Mouse (Mus musculus) ovary, adult 18-20 months (tissue): ENCODE data around the gene Pla1a.
"Not testable (repeated sequence)": the region's sequence is repeated elsewhere in the genome, so short reads cannot be mapped to it uniquely, and the experiment has no call there.

Source experiments
- DNase-seq: peaks from one replicate; pipeline ENCODE4 v3.0.0; 2022; ENCODE audit warnings: low spot score, mixed read lengths

Pla1a gene

DNA sequence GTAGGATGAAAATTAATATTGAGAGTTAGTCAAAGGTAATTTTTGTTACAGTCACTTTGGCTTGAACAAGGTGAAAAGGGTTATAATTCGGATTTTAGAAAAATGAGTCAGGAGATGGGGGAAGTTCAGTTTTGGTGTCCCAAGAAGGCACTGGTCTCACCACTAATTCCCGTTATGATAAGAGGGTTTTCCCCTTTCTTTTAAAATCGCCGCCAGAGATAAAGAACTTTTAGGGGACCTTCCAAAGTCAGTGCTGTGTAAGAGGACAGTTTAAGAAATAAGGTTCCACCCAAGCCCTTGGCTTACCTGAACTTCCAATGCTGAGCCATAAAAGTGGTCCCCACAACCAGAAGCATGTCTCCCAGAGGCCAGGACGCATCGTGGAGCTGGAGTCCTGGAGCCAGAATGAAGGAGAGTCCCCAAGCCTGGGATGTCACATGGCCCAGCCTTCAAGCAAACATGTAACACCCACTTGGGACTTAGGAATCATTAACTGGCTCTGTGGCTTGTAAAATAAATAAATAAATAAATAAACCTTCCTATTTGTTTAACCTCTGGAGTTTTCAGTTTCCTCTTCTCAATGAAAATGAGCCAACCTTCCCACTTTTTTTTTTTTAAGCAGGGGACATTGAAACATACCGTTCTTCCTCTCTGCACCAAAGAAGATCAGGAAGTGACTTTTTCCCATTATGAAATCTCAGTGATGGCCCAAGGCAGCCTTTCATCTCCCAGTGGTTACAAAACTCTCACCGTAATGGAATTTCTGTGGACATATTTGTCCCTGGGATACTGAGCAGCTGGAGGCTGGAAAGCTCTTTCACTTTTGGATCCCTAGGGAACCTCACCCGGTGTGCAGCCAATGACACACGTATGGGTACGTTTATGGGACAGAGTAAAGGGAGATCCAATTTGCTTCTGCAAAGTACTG, at the start of gene Pla1a:
Pla1a (minus strand) TSS at position 648 of the 928 bp plus-strand sequence.
- DNase-seq: no peak

- DNase-seq: no peak
Measured at GRCm38 (mm10) chr16:38481327-38481726, 48.4 kb upstream of the Pla1a start.

DNA sequence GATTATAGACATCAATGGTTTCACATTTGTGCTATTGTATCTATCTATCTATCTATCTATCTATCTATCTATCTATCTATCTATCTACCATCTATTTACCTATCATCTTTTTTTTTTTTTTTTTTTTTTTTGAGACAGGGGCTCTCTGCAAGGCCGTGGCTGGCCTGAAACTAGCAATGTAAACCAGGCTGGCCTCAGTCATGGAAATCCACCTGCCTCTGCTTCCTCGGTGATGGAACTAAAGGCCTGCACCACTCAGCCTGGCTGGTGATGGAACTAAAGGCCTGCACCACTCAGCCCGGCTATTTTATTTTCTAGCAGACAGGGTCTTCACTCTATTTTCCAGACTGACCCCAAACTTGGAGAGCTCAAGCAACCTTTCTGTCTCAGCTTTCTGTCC, 45.4 kb upstream of the Pla1a start:
- DNase-seq: no peak

GRCm38 (mm10) chr16:38477241-38477608, 44.3 kb upstream of the Pla1a start:
- DNase-seq: not testable (repeated sequence)

GRCm38 (mm10) chr16:38476312-38477240, 43.6 kb upstream of the Pla1a start:
- peak; percentile 36 for DNase-seq

- no peak for DNase-seq
Measured at GRCm38 (mm10) chr16:38475681-38476311, 42.9 kb upstream of the Pla1a start.

DNA sequence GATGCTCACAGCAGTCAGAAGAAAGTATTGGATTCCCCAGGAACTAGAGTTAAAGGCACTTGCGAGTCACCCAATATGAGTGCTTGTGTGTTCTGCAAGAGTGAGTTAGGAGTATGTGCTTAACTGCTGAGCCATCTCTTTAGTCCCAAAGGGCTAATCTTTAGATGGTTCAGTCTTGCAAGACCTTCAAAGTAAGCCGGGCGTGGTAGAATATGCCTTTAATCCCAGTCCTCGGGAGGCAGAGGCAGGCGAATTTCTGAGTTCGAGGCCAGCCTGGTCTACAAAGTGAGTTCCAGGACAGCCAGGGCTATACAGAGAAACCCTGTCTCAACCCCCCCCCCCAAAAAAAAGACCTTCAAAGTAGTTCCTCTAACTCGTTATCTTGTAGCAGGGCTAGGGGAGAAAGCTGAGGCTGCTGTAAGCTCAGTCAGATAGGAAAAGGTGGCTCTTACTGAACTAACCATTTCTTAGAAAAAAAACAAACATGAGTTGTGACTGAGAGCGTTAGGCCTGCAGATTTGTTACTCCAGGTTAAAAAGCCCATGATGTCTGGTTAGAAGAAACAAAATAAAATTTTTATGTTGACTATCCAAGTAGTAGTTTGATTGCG, 41.8 kb upstream of the Pla1a start:
- DNase-seq: no peak

DNA sequence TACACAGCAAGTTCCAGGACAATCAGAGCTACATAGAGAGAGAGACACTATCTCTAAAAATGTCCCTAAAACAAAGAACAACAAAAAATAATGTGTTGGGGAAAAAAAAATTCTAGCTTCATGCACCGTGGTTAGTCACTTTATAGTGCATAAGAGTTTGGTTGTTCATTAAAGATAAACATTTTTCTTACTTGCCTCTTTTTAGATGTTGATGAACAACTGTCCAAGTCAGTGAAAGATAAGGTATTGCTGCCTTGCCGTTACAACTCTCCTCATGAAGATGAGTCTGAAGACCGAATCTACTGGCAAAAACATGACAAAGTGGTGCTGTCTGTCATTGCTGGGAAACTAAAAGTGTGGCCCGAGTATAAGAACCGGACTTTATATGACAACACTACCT, 40.7 kb upstream of the Pla1a start:
- DNase-seq: no peak

- DNase-seq: no peak
Measured at GRCm38 (mm10) chr16:38472507-38472873, 39.5 kb upstream of the Pla1a start.

- no peak for DNase-seq
Measured at GRCm38 (mm10) chr16:38471697-38472506, 39.0 kb upstream of the Pla1a start.

- no peak for DNase-seq
Measured at GRCm38 (mm10) chr16:38469437-38469836, 36.5 kb upstream of the Pla1a start.

- no peak for DNase-seq
Measured at GRCm38 (mm10) chr16:38468706-38469018, 35.7 kb upstream of the Pla1a start.

- DNase-seq: peak; percentile 19
Measured at GRCm38 (mm10) chr16:38467917-38468705, 35.2 kb upstream of the Pla1a start.

- no peak for DNase-seq
Measured at GRCm38 (mm10) chr16:38467091-38467916, 34.4 kb upstream of the Pla1a start.

DNA sequence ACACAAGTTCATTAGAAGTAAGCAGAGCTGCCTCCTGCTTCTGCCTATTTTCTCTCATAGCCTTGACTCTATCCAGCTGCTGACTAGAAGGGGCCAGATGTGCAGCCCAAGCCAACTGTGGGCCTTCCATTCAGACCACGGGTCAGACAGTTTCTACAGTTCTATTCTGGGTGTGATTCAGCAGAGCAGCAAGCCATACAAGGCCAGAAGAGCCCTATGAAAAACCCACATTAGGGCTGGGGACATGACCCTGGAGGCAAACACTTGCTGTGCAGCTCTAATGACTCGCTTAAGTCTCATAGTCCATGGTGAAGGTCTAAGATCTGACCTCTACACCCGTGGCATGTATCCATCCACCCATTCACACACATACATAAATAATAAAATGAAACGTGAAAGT, 33.1 kb upstream of the Pla1a start:
- no peak for DNase-seq

- no peak for DNase-seq
Measured at GRCm38 (mm10) chr16:38463305-38463704, 30.4 kb upstream of the Pla1a start.

DNA sequence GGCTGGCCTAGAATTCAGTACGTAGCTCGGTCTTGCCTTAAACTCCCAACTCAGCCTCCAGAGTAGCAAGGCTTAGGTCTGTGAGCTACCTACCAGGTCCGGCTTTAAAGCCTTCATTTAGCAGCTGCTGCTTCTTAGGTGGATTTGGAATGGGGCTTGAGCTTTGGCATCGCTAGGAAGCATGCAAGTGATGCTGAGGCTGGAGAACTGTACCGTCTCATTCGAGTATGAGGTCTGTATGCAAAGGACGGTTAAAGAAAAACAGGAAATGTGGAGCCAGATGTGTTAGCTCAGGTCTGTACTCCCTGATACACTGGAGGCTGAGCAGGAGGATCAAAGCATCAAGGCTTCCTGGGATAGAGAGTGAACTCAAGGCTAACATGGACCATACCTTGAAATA, 29.2 kb upstream of the Pla1a start:
- no peak for DNase-seq

GRCm38 (mm10) chr16:38461749-38462148, 28.8 kb upstream of the Pla1a start:
- no peak for DNase-seq

- no peak for DNase-seq
Measured at GRCm38 (mm10) chr16:38459990-38460389, 27.0 kb upstream of the Pla1a start.
